Mouse (Mus musculus) v-Abl transformed pro-B cells (cell line): Measurements from ENCODE around the gene Cachd1.

Experiments
- in situ Hi-C, 2 experiments: fragments of 400-800 bp; cut with MboI; formaldehyde crosslinking; loops; one replicate each; pipeline ENCODE4 v1.15.1; 2025; ENCODE audit not compliant: unreplicated experiment in 2 of 2

Gene Cachd1

DNA sequence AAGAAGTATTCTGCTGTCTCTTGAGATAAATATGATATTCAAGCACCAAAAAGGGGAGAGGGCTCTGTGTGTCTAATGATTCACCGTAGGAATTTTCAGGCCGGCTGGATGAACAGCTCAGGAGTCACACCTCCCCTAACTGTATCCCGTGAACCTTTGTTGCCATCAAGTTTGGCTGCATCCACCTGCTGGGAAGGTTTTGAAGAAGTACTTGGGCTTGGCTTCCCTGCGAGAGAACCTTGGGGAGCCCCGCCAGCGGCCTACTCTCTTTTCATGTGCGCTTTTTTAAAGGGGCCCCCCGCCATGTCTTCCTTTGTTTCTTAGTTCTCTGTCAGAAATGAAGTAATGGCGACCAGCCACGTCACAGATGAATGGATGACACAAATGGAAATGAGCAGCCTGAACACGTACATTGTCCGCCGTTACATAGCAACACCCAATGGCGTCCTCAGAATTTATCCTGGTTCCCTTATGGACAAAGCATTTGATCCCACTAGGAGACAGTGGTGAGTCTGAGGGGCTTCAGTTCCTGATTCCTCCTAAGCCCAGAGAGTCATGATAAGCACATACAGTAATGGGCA is 198.1 kb downstream of the Cachd1 start:
- in situ Hi-C loops, result no loop called here

DNA sequence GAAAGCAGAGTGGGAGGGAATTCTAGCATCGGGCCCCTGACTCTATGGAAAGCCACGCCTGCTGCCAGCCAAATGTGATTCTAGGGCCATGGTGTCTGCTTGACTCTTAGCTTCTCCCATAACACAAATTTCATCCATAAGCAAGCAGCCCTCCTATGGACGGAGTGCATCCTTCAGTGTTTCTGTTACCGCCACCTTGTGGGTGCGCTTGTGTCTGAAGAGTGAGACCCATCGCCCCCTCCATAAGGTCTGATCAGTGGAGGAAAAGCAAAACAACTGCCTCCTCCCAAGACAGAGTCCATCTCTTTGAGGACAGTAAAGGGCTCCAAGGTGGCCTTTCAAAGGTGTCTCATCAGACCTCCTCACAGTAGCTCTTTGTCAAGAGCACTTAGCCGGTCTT is 201.0 kb downstream of the Cachd1 start:
- in situ Hi-C loops, result no loop called here

DNA sequence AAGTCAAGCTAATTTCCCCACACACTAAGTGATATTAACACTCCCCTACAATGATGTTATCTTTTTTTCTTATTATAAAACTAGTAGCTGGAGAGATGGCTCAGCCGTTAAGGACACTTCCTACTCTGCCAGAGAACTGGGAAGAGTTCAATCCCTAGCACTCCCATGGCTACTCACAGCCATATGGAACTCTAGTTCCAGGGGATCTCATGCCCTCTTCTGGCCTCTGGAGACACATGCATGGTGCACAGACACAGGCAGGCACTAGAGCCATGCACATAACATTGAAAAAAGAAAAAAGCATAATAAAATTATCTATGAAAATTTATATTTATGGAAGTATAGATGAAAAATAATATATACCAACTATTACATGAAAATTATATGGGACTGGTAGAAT is 210.7 kb downstream of the Cachd1 start:
- in situ Hi-C loops, result no loop called here

DNA sequence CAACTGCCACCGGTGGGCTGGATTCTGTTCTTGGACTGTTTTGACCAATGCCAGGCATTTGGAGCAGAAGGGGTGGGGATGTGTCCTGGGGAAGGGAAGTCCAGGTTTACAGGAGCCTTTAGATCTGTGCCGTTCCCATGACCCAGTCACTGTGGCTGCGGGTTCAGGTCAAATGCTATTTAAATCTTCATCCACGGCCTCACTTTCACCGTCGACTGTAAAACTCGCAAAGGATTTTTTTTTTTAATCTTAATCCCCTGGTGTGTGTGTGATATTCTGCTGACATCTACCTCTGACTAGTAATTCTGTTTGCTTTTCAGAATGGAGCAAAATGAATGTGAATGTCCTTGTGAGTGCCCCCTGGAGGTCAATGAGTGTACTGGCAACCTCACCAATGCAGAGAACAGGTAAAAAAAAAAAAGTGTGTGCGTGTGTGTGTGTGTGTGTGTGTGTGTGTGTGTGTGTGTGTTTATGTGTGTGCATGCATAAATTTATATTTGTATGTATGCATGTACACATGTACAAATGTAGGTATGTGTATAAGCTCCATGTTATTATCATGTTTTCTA is 211.8 kb downstream of the Cachd1 start:
- in situ Hi-C loops, result no loop called here

DNA sequence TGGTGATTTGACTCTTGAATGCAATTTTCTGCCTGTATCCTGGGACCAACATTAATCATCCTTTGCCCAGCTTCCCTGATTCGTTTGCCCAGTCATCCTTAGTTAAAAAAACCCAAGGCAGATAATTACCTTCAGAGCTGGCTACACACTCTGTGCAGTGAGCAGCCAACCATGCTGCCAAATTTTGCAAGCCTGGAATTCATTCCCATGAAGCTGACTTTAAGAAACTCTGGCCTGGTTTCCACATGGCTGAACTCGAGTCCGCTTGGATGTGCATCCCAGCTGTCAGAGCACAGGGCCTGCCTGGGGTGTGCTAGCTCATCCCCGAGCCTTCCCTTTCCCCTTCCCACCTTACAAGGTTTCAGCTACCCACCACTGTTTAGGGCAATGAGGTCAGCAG is 214.5 kb downstream of the Cachd1 start:
- in situ Hi-C loops, result no loop called here

DNA sequence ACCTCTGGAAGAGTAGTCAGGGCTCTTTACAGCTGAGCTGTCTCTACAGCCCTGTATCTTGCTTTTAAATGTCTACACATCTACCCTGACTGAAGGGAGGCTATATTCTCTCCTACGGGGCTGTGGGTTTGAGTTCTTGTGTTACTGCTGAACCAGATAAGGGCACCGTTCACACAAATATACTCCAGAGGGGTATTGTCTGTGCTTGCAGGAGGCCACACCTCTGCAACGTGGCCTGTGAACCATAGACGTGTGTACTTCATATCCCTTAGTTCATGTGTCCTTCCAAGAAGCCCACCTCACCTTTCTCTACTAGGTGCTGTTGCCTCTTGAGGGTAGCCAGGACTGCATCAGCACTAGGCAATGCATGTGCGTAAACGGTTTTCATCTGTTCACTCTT is 215.6 kb downstream of the Cachd1 start:
- in situ Hi-C loops, result no loop called here

DNA sequence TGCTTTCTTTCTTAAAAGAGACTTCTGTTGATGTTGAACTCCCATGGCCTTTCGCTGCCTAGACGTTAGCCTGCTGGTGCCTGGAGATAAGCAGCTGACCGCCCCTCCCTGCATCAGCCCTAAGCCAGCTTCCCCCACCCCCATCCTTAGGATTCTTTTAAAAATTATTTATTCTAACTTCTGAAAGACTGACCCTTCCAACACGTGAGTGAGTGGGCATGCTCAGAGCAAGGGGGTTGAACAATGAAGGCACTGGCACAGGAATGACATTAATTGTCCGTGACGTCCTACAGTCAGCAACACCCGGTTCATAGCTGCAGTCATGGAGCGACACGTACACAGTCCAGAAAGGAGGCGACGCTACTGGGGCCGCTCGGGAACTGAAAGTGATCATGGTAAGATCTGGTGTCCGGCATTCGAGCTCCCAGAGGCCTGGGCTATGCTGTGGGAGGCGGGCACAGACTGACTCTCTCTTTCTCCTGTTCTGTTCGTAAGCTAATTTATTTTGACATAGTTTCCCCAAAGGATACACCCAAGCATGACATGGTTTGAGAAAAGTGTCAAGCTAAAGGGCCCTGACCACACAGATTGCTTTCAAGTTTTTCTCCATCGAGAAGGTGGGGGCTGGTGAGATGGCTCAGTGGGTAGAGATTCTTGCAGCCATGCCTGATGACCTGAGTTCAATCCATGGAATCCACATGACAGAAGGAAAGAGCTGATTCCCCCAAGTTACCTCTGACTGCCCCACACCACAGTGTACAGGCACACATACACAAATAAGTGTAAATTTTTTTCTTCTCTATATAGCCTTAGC is 218.2 kb downstream of the Cachd1 start:
- in situ Hi-C loops, result no loop called here

DNA sequence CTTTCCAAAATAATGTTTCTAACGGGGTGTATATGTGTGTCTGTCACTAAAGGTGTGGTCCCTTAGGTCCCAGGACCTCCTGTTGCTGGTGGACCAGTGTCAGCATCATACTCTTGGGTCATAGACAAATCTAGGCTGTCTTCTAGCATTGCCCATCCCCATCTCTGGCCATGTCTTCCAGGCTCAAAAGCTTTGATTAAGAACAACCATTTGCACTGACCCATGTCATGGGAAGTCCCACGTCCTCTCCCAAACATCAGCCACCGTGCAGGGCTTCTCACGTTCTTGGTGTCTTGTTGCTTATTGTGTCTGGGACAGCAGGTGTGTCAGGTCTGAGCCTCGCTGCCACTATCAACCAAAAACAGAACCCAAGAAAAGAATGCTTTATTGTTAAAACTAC is 219.1 kb downstream of the Cachd1 start:
- in situ Hi-C loops, result no loop called here

DNA sequence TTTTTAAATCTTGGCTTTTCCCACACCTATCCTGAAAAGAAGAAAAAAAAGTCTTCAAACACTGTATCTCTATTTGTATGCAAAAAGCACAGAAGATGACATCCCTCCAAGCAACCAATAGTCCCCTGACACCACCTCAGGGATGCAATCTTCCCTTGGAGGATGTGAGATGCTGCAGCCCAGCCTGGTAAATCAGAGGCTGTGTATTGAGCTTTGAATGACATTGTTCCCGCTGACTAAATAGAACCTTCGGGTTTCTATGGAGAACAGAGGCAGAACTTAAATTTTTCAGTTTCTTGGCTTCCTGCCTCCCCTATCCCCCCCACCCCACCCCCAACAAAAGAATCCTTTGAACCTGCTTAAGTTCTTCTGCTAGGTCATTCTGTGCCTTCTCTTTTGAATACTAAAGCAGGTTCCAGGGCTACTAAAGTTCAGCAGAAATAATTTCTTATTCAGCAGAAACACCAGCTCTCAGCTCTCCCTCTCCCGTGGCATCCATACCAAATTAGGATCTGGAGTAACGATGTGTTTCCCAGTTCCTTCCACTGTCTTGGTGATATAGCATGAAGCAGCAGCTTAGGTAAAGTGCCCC is 219.7 kb downstream of the Cachd1 start:
- in situ Hi-C loops, result no loop called here

DNA sequence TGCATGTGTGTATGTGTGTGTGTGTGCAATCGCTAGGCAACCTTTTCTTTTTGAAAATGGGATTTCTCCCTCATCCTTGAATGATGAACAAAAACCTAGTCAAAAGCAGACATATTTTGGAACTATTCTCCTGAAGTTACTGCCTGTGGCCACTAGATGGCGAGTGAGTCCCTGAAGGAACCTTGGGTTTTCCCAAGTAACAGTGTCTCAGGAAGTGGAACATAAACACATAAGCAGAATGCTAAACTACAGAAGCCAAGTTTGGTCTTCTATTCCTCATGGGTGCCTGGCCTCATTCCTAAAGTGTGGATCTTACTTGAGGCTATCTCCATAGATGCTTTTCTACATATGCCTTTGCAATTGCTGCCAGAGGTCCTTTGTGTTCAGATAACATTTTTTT is 221.7 kb downstream of the Cachd1 start:
- in situ Hi-C loops, result no loop called here

DNA sequence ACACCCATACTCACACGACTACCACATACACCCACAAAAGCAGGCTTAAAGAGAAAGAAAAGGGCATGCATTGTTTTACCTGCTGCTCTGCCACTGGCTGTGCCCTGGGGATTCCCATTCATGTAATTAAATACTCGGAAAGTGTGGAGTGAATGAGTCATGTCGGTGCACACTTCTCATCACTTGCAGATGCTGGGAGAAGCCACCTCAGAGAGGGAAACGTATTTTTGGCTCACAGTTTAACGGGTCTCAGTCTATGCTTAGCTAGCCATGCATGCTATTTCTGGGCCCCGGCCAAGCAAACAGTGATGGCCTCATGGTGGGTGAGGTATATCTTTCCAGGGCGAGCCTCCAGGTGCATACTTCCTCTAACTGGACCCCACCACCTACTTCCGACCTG is 222.4 kb downstream of the Cachd1 start:
- in situ Hi-C loops, result no loop called here

DNA sequence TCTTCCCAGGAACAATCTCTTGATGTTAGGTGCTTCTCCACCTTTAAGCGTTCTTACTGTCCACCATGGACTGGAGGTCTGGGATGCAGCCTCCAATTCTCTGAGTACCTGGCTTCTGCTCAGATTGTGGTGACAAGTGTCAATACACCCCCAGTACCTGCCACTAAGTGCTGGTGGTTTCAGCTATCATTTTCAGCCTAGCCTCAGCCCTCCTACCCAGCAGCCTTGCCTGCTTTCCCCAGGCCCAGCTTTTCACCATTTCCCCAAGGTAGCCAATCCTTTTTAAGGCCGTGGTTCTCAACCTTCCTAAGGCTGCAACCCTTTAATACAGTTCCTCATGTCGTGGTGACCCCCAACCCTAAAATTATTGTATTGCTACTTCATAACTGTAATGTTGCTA is 224.1 kb downstream of the Cachd1 start:
- in situ Hi-C loops, result no loop called here

DNA sequence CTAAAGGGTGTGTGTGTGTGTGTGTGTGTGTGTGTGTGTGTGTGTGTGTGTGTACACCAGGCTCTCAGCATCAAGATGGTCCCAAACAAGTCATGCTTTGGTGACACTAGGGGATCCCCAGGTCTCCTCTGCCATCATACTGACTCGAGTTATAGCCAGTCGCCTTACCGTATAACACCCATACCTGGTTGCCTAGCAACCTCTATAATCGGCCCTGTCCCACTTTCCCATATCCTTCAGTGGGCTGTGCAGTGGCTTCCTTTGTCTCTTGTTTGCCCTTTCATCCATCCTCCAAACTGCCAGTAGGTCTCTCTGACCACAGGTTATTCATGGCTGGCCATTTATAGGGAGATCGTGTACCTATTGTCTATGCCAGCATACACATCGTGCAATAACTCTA is 224.6 kb downstream of the Cachd1 start:
- in situ Hi-C loops, result no loop called here

DNA sequence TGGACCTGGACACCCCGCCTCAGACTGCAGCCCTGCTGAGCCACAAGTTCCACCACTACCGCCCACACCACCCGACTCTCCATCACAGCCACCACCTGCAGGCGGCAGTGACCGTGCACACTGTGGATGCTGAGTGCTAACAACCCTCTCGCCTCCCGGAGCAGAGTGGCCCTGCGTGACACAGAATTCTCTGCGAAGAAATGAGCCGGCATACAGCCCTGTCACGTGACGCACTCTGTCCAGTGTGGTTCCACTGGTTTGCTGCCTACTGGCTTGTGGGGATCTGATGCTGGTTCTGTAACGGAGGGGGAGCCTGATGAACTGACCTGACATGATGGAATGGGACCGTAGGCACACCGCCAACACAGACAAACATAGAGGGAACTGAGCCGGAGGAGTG is 226.5 kb downstream of the Cachd1 start:
- in situ Hi-C loops, result no loop called here

DNA sequence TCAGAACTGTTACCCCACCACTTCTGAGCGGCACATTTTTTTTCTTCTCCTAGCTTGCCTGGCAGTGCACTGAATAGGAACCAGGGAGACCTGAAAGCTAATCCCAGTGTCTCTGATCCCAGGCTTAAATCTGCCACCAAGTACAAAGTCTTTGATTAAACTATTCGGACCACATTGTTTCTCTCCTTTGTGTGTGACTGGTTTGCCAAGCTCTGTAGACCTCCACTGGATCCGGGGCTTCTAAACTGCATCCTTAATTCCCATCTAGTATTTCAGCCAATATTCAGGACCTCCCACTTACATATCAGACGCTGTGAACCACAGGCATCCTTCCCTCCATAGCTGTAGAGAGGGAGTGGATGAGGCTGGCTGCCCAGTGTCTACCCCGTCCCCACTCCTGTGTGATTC is 231.9 kb downstream of the Cachd1 start:
- in situ Hi-C loops, result no loop called here

DNA sequence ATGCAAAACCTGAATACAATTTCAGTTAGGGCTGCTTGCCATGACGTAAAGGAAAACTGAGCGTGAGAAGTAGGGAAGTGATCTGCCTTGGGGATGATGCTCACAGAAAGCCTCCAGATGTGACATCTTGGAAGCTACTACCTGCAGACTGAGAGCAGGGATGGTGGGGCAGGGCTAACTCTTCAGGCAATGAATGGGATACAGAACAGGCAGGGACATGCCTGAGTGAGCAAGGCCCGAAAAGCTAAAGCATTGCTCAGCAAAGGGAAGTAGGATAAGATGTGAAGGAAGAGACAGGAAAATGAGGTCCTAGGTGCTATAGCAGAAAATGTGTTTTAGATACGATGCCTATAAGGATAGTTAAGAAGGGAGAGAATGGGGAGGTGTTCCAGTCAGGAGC is 232.6 kb downstream of the Cachd1 start:
- in situ Hi-C loops, result no loop called here

DNA sequence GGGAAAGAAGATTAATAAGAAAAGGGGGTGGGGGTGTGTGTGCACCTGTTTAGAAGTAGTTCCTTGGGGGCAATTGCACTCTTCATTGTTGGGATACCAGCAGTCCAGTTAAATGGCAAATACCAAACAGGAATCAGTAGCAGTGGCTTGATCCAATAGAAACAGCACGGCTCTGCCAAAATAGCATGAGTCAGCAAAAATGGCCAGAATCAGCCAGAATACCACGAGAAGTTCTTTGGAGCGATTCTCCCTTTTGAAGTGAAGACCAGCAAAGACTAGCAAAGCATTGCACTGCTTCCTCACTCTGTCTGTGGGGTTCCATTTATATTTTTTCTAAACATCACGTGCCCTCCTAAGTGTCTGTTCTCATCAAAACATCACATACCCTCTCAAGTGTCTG is 241.3 kb downstream of the Cachd1 start:
- in situ Hi-C loops, result no loop called here

DNA sequence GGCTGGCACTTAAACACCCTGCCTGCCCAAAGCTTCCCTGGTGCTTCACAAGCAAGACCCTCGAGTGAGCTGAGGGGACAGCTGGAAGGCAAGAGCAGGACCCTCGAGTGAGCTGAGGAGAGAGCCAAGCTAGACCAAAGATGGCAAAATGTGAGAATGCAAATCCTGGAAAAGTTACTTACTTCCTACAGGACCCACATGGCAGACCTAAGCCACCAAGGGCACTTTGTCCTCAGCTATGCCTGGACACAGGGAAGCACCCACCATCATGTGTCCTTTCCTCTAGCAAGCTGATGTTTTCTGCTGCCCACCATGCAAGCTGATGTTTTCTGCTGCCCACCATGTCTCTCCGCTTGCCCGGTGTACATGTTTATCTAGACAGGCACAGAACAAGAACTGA is 244.1 kb downstream of the Cachd1 start, which contains the start of gene Gm10577:
Gene Gm10577 (minus strand): TSS at position 101 of the 400 bp plus-strand sequence.
- in situ Hi-C loops, result no loop called here

DNA sequence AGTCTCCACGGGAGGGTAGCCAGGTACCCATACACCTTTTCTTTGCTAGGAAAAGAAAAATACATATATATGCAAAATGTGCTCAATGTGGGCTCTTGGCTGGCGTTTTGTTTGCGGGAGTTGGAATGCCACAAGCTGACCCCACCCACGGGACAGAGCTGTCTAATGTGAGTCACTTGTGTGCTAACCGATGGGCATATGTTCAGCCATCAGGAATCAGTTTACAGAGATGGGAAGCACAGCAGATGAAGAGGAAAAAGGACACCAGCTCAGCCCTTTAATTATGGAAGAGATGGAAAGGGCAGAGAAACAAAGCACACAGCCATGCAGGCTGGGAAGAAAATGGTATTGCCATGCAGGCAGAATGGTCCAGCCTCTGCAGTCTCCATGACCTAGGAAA is 250.1 kb downstream of the Cachd1 start:
- in situ Hi-C loops, result no loop called here

DNA sequence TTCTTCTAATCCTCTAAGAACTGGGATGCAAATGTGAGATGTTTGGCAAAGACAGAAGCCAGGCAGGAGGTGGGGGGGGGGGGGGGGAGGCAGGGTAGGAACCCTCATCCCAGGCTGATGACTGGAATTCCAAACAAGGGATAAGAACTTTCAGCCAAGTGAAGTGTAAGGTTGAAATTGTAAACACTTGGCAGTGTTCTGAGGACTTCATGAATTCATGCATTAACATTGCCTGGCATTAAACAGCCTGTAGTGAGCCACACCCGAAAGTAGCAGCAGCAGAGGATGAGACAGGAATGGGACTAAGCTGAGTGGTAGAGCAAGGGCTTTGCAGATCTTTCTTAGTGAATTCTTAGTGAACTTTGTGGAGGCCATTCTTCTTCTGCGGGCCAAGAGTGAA is 250.5 kb downstream of the Cachd1 start:
- in situ Hi-C loops, result no loop called here

DNA sequence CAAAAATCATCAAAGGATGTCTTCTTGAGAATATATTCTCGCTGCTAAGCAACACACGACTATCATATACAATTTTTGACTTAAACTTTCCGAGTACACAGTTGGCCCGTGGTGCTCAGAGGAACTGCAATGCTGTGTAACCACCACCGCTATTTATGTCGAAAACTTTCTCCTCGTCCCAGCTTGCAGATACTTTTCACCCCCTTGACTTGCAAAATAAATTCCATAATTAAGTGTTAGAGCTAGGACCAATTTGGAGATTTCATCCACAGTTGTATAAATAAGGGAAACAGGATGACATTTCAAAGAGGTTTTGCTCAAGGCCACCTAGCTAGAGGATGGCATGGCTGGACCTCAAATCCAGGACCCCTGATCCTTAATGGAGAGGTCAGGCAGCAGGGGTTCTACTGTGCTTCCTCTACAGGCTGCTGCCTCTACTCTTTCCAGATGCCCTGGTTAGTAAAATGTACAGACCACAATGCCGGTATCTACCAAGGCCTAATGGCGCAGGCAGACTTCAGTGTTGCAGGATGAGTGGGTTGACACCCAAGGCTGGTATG is 251.5 kb downstream of the Cachd1 start:
- in situ Hi-C loops, result no loop called here
